Mouse (Mus musculus) neural tube, embryonic 10.5 days (tissue): ENCODE measurements around the gene Tmem19.
A peak's percentile ranks its signal among the peaks of the same experiment; 100 is the strongest.
"Not testable (repeated sequence)": the region's sequence is repeated elsewhere in the genome, so short reads cannot be mapped to it uniquely, and the experiment has no call there.

Experiments used
- DNase-seq: peaks from one replicate; pipeline ENCODE4 v3.0.0-alpha.2; 2017; ENCODE audit warnings: low spot score; ENCODE audit errors: extremely low spot score

Tmem19 gene

GRCm38 (mm10) chr10:115349029-115349428, 13.3 kb downstream of the Tmem19 start:
- no peak for DNase-seq

- DNase-seq = no peak
Measured at GRCm38 (mm10) chr10:115348131-115348530, 14.2 kb downstream of the Tmem19 start.

- DNase-seq = no peak
Measured at GRCm38 (mm10) chr10:115346444-115346843, 15.9 kb downstream of the Tmem19 start.

- DNase-seq = no peak
Measured at GRCm38 (mm10) chr10:115342771-115343425, 19.4 kb downstream of the Tmem19 start.

- DNase-seq = no peak
Measured at GRCm38 (mm10) chr10:115339820-115340328, 22.4 kb downstream of the Tmem19 start.

GRCm38 (mm10) chr10:115336901-115337300, 25.4 kb downstream of the Tmem19 start:
- no peak for DNase-seq

- DNase-seq = no peak
Measured at GRCm38 (mm10) chr10:115333528-115333927, 28.8 kb downstream of the Tmem19 start.

GRCm38 (mm10) chr10:115332997-115333396, 29.3 kb downstream of the Tmem19 start:
- no peak for DNase-seq

- no peak for DNase-seq
Measured at GRCm38 (mm10) chr10:115332420-115332952, 29.8 kb downstream of the Tmem19 start.

GRCm38 (mm10) chr10:115329010-115329530, 33.2 kb downstream of the Tmem19 start:
- no peak for DNase-seq

- DNase-seq = no peak
Measured at GRCm38 (mm10) chr10:115328514-115328913, 33.8 kb downstream of the Tmem19 start.

- DNase-seq = peak; percentile 70
Measured at GRCm38 (mm10) chr10:115323295-115323694, 39.0 kb downstream of the Tmem19 start.

- no peak for DNase-seq
Measured at GRCm38 (mm10) chr10:115321317-115322035, 40.8 kb downstream of the Tmem19 start.

- not testable (repeated sequence) for DNase-seq
Measured at GRCm38 (mm10) chr10:115318388-115318787, 43.9 kb downstream of the Tmem19 start.

GRCm38 (mm10) chr10:115316313-115316712, 46.0 kb downstream of the Tmem19 start:
- no peak for DNase-seq

- peak; percentile 100 for DNase-seq
Measured at GRCm38 (mm10) chr10:115315473-115316171, 46.7 kb downstream of the Tmem19 start, which contains the start of gene Rab21. Gene Rab21, minus strand, starts transcription at chr10:115315594.

GRCm38 (mm10) chr10:115314582-115315452, 47.5 kb downstream of the Tmem19 start:
- DNase-seq = no peak

- no peak for DNase-seq
Measured at GRCm38 (mm10) chr10:115314287-115314581, 48.1 kb downstream of the Tmem19 start.

GRCm38 (mm10) chr10:115313641-115314286, 48.5 kb downstream of the Tmem19 start:
- no peak for DNase-seq

- no peak for DNase-seq
Measured at GRCm38 (mm10) chr10:115312732-115313131, 49.6 kb downstream of the Tmem19 start.
